Mouse (Mus musculus): ENCODE data around the gene Zfp92. TPM values are rescaled to one million over a fixed set of nuclear protein-coding genes. Genes with fewer than 3 reads are reported as not detected.

Zfp92 gene
- total RNA-seq, 2 experiments from 2014 or later, result 1.5 to 2.8 TPM

DNA sequence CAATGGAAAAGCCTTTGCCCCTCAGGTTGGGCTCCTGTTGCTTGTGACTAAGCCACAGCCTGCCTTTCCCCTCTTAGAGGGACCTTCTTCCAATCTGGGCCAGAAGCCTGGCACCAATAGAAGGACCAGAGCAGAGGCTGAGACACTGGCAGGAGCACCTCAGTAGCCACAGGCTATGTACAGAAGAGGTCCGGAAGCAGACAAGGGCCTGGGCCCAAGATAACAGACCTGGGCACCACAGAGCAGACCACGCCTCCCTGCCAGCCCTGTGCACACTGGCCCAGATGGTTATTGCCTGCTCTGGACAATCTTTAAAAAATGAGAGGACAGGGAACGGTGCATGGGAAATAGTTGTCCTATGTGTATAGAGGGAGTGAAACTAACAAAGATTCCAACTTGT is 60.9 kb downstream of the Zfp92 start:
- DNase-seq (ENCODE audit: low spot score in 2 of 2), result no peak

DNA sequence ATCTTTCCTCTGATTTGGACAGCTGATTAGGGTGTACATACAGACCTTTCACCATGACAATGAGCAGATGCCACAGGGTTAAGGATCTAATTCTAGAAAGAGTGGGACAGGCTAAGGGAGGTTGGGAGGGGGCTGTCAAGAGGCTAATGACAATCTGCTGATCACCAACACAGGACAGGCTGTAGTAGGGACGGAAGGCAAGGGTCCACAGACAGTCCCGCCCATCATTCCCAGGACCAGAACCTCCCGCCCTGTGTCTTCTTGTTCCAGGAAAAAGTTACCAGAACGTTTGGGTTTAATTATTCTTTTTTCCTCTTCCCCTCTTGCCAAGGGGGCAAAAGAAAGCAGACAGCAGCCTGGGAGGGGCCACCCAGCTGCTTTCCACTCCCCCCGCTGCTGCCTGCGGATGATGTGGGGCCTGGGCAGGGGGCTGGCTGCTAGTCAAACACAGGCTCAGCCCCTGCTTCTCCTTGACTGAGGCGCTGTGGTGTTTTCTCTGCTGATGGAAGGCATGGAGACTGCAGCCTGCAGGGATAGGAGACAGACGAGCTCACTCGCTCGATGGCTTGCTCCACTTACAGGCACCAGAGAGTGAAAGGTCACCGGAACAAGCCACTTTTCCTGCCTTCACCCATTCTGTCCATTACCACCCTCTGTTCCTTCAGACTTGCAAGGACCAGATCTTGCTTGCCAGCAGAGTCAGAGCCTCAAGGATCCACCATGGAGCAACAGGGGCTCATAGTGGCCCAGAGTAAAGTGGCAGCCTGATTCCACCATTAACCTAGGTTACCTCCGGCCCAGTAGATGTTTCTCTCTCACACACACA is 63.7 kb downstream of the Zfp92 start:
- DNase-seq (ENCODE audit: low spot score in 2 of 2), result no peak

DNA sequence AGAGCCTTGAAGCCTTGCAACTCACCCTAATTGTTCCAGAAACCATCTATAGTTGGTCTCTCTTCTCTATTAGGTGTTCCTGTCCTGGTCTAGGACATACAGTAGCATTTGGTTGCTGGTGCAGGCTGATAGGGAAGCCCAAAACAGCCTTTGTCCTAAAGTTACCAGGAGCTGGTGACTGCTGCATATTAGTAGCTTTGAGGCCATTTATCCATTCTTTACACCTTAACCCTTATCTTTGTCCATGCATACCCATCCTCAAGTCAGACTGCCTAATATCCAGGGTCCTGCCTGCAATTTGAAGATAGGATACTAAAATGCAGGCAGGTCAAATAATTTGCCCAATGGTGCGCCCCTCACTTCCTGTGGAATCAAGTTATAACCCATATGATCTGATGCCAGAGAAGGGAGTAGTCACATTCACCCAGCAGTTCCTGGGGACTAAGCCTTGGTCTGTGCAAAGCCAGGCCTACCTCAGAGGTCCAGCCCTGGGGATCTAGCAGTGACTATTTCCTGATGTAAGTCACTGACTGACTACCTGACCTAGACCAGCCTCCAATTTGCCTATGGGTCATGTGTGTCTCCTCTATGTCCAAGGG is 64.9 kb downstream of the Zfp92 start:
- no peak for DNase-seq (ENCODE audit: low spot score in 2 of 2)

DNA sequence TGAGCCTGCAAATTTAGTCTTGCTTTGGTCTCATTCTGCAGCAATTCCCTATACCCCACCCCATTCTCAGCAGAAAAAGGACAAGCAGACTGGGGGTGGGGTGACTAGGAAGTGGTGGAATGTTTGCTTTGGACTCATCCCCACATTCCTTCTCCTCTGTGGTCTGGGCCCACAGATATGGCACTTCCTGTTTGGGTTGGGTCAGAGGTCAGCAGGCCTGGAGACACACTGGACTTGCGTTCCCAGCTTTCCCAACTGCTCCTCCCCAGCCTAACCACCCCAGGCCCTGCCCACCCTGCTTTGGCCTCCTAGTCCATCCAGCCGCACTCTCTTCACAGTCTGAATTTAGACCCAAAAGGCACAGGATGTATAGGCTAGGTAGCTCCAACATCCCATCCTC is 65.7 kb downstream of the Zfp92 start:
- no peak for DNase-seq (ENCODE audit: low spot score in 2 of 2)

DNA sequence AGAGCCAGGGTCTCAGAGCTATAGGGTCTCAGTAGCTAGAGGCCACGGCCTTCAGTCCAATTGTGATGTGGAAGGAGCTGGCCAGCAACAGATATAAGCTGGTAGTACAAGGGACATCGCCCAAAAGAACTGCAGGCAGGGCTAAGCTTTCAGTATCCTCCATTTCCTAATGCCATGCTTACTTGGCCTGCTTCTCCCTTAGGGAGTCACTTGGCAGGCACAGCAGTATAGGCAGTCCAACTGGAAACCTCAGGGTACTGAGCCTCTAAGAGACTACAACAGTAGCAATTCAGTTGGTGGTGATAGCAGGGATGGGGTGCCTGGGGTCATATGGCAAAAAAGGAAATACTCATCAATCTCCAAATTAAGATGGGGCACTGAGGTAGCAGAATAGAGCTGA is 66.6 kb downstream of the Zfp92 start:
- no peak for DNase-seq (ENCODE audit: low spot score in 2 of 2)

Other genes starting within 250 kb of the Zfp92 start
- not detected for gene Spin2d, start 234.1 kb upstream of the Zfp92 start, total RNA-seq (2021)
- gene Xlr3b, start 218.9 kb upstream of the Zfp92 start, total RNA-seq (2021), result 1 to 10 TPM; 4.4 to 9.2 TPM
- under 1 TPM in 1 of 2 experiments, not detected in 1; 0.95 TPM for gene Xlr4b, start 196.8 kb upstream of the Zfp92 start, total RNA-seq (2021)
- 10 to 100 TPM; 16.3 to 19.0 TPM for gene F8a, start 182.8 kb upstream of the Zfp92 start, total RNA-seq (2021)
- not detected for gene Xlr4c, start 168.0 kb upstream of the Zfp92 start, total RNA-seq (2021)
- gene Xlr3c, start 145.7 kb upstream of the Zfp92 start, total RNA-seq (2021), result not detected
- not detected for gene Xlr5a, start 118.1 kb upstream of the Zfp92 start, total RNA-seq (2021)
- not detected for gene Xlr5c, start 118.1 kb upstream of the Zfp92 start, total RNA-seq (2021)
- gene Gm45015, start 74.3 kb upstream of the Zfp92 start, total RNA-seq (2021), result not detected
- gene Zfp275, start 68.5 kb upstream of the Zfp92 start, total RNA-seq (2021), result 10 to 100 TPM; 16.0 to 20.2 TPM
- gene Gm18336, start 12.4 kb upstream of the Zfp92 start, total RNA-seq (2021), result not detected
- gene Trex2, start 24.2 kb downstream of the Zfp92 start, total RNA-seq (2021), result not detected
- 10 to 100 TPM; 10.8 to 11.2 TPM for gene Haus7, start 47.9 kb downstream of the Zfp92 start, total RNA-seq (2021)
- 10 to 100 TPM; 17.4 to 18.5 TPM for gene Bgn, start 72.5 kb downstream of the Zfp92 start, total RNA-seq (2021)
- gene Atp2b3, start 92.0 kb downstream of the Zfp92 start, total RNA-seq (2021), result 10 to 100 TPM; 92.3 to 95.5 TPM
- 1 to 10 TPM; 1.2 to 1.3 TPM for gene Dusp9, start 228.3 kb downstream of the Zfp92 start, total RNA-seq (2021)
- 100 to 1,000 TPM in 1 of 2 experiments, 10 to 100 TPM in 1; 84.2 to 108 TPM for gene Pnck, start 249.0 kb downstream of the Zfp92 start, total RNA-seq (2021)